Mouse (Mus musculus) liver, postnatal 0 days (tissue): ENCODE results near the gene Gm49380.

Experiments
- CTCF ChIP-seq: sonication (generic); IDR thresholded peaks from 2 replicates; pipeline ENCODE4 v1.5.1; 2016; ENCODE audit warnings: antibody characterized with exemption, low read depth
- EP300 ChIP-seq: IDR thresholded peaks from 2 replicates; pipeline ENCODE4 v1.6.1; 2016; ENCODE audit warnings: antibody characterized with exemption, low read depth, mild to moderate bottlenecking

- TF ChIP-seq CTCF (no peak), EP300 (no peak)
These were observed 43.0 kb downstream of the Gm49380 start for GRCm38 (mm10) chr9:44070113-44070843.
